14 mouse cellular contexts compared by ENCODE assay signal in genomic region chr12:73381452-73381851, GRCm38 (mm10).
DNase-seq lines count a peak whose midpoint lies in the region; ATAC-seq and TF ChIP-seq lines count a peak whose summit lies in the region.
"Had no signal": no experiment of that assay in that cellular context is flagged by ENCODE, and none has a peak within 500 bp of the region (broad histone marks: within the 10 kb centered on the region; RNA-seq: fewer than 3 reads in every experiment).

No protein-coding gene starts in this region.

- peak overlapping the region; percentile 36; the same call in 1 of the 2 replicates for H3K27ac ChIP-seq in heart, adult 2 months
- H3K27ac ChIP-seq in thymus, adult 2 months (ENCODE audit: control insufficient read depth, insufficient read depth, low read length) = peak overlapping the region; percentile 99
- H3K27ac ChIP-seq in kidney, postnatal 0 days = 0 out of 2 replicates have a peak overlapping the region, but pooled peaks have one; percentile 33
- H3K27ac ChIP-seq: limb, embryonic 13.5 days had no signal

- H3K4me2 ChIP-seq in kidney, postnatal 0 days (ENCODE audit: low read length) = no peak overlapping the region
- H3K4me2 ChIP-seq: limb, embryonic 13.5 days had no signal

- TF ChIP-seq POLR2A in heart, adult 2 months (IDR thresholded peaks at IDR 0.05; ENCODE audit: insufficient read depth, low read depth, low read length) = no peak
- 0 out of 2 replicates have a peak, but pooled peaks have one; percentile 18 for TF ChIP-seq POLR2A in thymus, adult 2 months (IDR thresholded peaks at IDR 0.05; ENCODE audit: control insufficient read depth, extremely low read depth, insufficient read depth, low read length, poor library complexity)

- no peak for TF ChIP-seq EP300 in heart, adult 2 months (IDR thresholded peaks at IDR 0.05; ENCODE audit: insufficient read depth, low read depth, low read length)

- no peak overlapping the region for H3K9ac ChIP-seq in heart, adult 2 months (ENCODE audit: low read depth, low read length)
- no peak overlapping the region for H3K9ac ChIP-seq in kidney, postnatal 0 days (ENCODE audit: low read depth, low read length)
- H3K9ac ChIP-seq: limb, embryonic 13.5 days had no signal

- H3K79me2 ChIP-seq in heart, adult 2 months (replicated peaks; ENCODE audit: control insufficient read depth, insufficient read depth, low read length) = no peaks in the 10 kb centered on the region

- 53% methylated on average over 7 of the region's 7 CpGs for WGBS in heart, adult 2 months
- WGBS in thymus, adult 2 months = 44% methylated on average over 7 of the region's 7 CpGs
- 49% methylated on average over 7 of the region's 7 CpGs for WGBS in kidney, postnatal 0 days

- no peaks in the 10 kb centered on the region for H3K36me3 ChIP-seq in heart, adult 2 months (ENCODE audit: control insufficient read depth, insufficient read depth, low read length)
- H3K36me3 ChIP-seq in thymus, adult 2 months (ENCODE audit: control insufficient read depth, insufficient read depth, low read length) = no peaks in the 10 kb centered on the region
- no peaks in the 10 kb centered on the region for H3K36me3 ChIP-seq in kidney, postnatal 0 days (ENCODE audit: insufficient read depth, low read length)
- H3K36me3 ChIP-seq: limb, embryonic 13.5 days had no signal

- H3K27me3 ChIP-seq in heart, adult 2 months (ENCODE audit: control insufficient read depth, insufficient read depth, low read length) = no peaks in the 10 kb centered on the region
- H3K27me3 ChIP-seq in thymus, adult 2 months (ENCODE audit: control insufficient read depth, insufficient read depth, low read length) = no peaks in the 10 kb centered on the region
- no peaks in the 10 kb centered on the region for H3K27me3 ChIP-seq in kidney, postnatal 0 days (ENCODE audit: insufficient read depth, low read length)
- H3K27me3 ChIP-seq: limb, embryonic 13.5 days had no signal

- H3K4me1 ChIP-seq in heart, adult 2 months (ENCODE audit: control insufficient read depth, insufficient read depth, low read length) = peaks cover 14% of the 10 kb centered on the region
- H3K4me1 ChIP-seq in thymus, adult 2 months (replicated peaks; ENCODE audit: control insufficient read depth, insufficient read depth, low read length) = peaks cover 51% of the 10 kb centered on the region
- H3K4me1 ChIP-seq in kidney, postnatal 0 days (replicated peaks; ENCODE audit: insufficient read depth, low read length) = peaks cover 13% of the 10 kb centered on the region; the same call in 1 of the 2 replicates

- peak; percentile 68 for ATAC-seq in kidney, postnatal 0 days (replicated peaks; ENCODE audit: low FRiP score, low read depth)
- no peak for ATAC-seq in cerebellum, adult (ENCODE audit: insufficient number of reproducible peaks, low FRiP score, low TSS enrichment)
- ATAC-seq: activated CD4-positive, CD25-positive, alpha-beta regulatory T cell, adult 4 months; forebrain, embryonic 16.5 days had no signal

- H3K9me3 ChIP-seq in kidney, postnatal 0 days (replicated peaks; ENCODE audit: low read length) = no peaks in the 10 kb centered on the region
- H3K9me3 ChIP-seq: limb, embryonic 13.5 days had no signal

- no peak overlapping the region for H3K4me3 ChIP-seq in heart, adult 2 months
- no peak overlapping the region for H3K4me3 ChIP-seq in thymus, adult 2 months (ENCODE audit: control insufficient read depth, insufficient read depth, low read length)
- no peak overlapping the region for H3K4me3 ChIP-seq in kidney, postnatal 0 days (replicated peaks; ENCODE audit: low read depth, low read length)
- H3K4me3 ChIP-seq: limb, embryonic 13.5 days; myocyte had no signal

- intact Hi-C loops in heart, adult 2 months (cut with DNase I) = no loop called here

- no peak for TF ChIP-seq CTCF in heart, adult 2 months (IDR thresholded peaks at IDR 0.05)
- no peak for TF ChIP-seq CTCF in thymus, adult 2 months (IDR thresholded peaks at IDR 0.05; ENCODE audit: borderline replicate concordance, control insufficient read depth, extremely low read depth, insufficient read depth, low read length, poor library complexity)
- no peak for TF ChIP-seq CTCF in kidney, postnatal 0 days (IDR thresholded peaks at IDR 0.05; ENCODE audit: low read depth)

- no peak for DNase-seq in heart, adult 2 months
- DNase-seq in heart, adult 9 months (ENCODE audit: low spot score in 2 of 2) = no peak
- peak; percentile 32 for DNase-seq in thymus, adult 2 months
- DNase-seq in thymus, adult 18-20 months = no peak
- no peak for DNase-seq in kidney, postnatal 0 days (ENCODE audit: low spot score)
- DNase-seq in thymus, postnatal 4 days = peak; percentile 51
- no peak for DNase-seq in ovary, postnatal 10 days (ENCODE audit: low spot score)
- DNase-seq: cerebellum, adult 9-10 months; lung, adult 2 months had no signal

Comparison
In these comparisons a context has a peak if more than half of its experiments do, and no peak if none do; other contexts are left out.
1. DNase-seq: peak in thymus, adult 2 months (single experiment) and thymus, postnatal 4 days (single experiment); none in heart, adult 2 months (0 of 2), heart, adult 9 months (0 of 2), thymus, adult 18-20 months (0 of 2), kidney, postnatal 0 days (single experiment) and ovary, postnatal 10 days (single experiment).
2. H3K27ac ChIP-seq: peak in every context shown above with its lines; median percentile 99 in thymus, adult 2 months; 36 in heart, adult 2 months; 33 in kidney, postnatal 0 days.